Mouse (Mus musculus) intestine, embryonic 15.5 days (tissue): ENCODE results near the gene Gtf3c1. TPM values are rescaled to one million over a fixed set of nuclear protein-coding genes. Genes with fewer than 3 reads are reported as not detected.
A peak's percentile ranks its signal among the peaks of the same experiment; 100 is the strongest.

ENCODE experiments used
- ATAC-seq: fragments of 200-750 bp; cut with Nextera tagmentation; 2 replicates; pipeline ENCODE4 v1.8.0; 2017; ENCODE audit warnings: moderate TSS enrichment, moderate library complexity
- H3K27ac ChIP-seq: fragments of 300-500 bp; sonication (generic); 2 replicates; pipeline ENCODE4 v1.5.1; 2015; ENCODE audit warnings: mild to moderate bottlenecking, inconsistent platforms
- H3K27me3 ChIP-seq: fragments of 300-500 bp; sonication (generic); replicated peaks from 2 replicates; pipeline ENCODE4 v1.6.1; 2015; ENCODE audit warnings: inconsistent platforms
- H3K36me3 ChIP-seq: fragments of 300-500 bp; sonication (generic); 2 replicates; pipeline ENCODE4 v1.6.1; 2015; ENCODE audit warnings: inconsistent platforms
- H3K4me1 ChIP-seq: fragments of 300-500 bp; sonication (generic); replicated peaks from 2 replicates; pipeline ENCODE4 v1.6.1; 2015; ENCODE audit warnings: inconsistent platforms
- H3K4me2 ChIP-seq: fragments of 300-500 bp; sonication (generic); replicated peaks from 2 replicates; pipeline ENCODE4 v1.6.1; 2015; ENCODE audit warnings: mild to moderate bottlenecking, inconsistent platforms
- H3K4me3 ChIP-seq: fragments of 300-500 bp; sonication (generic); replicated peaks from 2 replicates; pipeline ENCODE4 v1.5.1; 2015; ENCODE audit warnings: inconsistent platforms
- H3K9ac ChIP-seq: fragments of 300-500 bp; sonication (generic); 2 replicates; pipeline ENCODE4 v1.6.1; 2015; ENCODE audit warnings: inconsistent platforms
- H3K9me3 ChIP-seq: fragments of 300-500 bp; sonication (generic); 2 replicates; pipeline ENCODE4 v1.6.1; 2016; ENCODE audit warnings: inconsistent platforms
- WGBS: fragments of 180-500 bp; shearing (Covaris S2); methylation state at CpG from one replicate; pipeline ENCODE4 v1.1.7; 2015; 5-methylcytosine and 5-hydroxymethylcytosine counted together
- polyA plus RNA-seq: library from polyadenylated mRNA; unstranded; fragments of >200 nt; fragmentation: Nextera tagmentation; extraction: Ambion mirVana; gene quantifications from 2 replicates; pipeline ENCODE4 v1.2.1, GENCODE M21; 2015

Gene Gtf3c1
- polyA plus RNA-seq, result 19.3 and 20.4 TPM in 2 replicates

GRCm38 (mm10) chr7:125707593-125708022 lies at the start of gene Gtf3c1, which contains the start of gene D430042O09Rik:
TSS of gene Gtf3c1 (minus strand) at chr7:125707780.
TSS of gene D430042O09Rik (plus strand) at chr7:125707888.
- H3K4me2 ChIP-seq, result peak within 1 kb of the TSS; percentile 74
- H3K9me3 ChIP-seq, result no peaks in the 10 kb centered on the region
- peak; percentile 99 for ATAC-seq
- peaks cover 28% of the 10 kb centered on the region for H3K4me1 ChIP-seq
- under 1% methylated on average over 45 of the region's 45 CpGs for WGBS
- H3K4me3 ChIP-seq, result peak within 1 kb of the TSS; percentile 81
- H3K27ac ChIP-seq, result peak within 1 kb of the TSS; percentile 85
- no peaks in the 10 kb centered on the region for H3K27me3 ChIP-seq
- peaks cover 8% of the 10 kb centered on the region; the same call in 1 of the 2 replicates for H3K36me3 ChIP-seq
- H3K9ac ChIP-seq, result peak within 1 kb of the TSS; percentile 83

- Histone ChIP-seq H3K4me1 (no peaks in the 10 kb centered on the region), H3K27me3 (no peaks in the 10 kb centered on the region), H3K9me3 (no peaks in the 10 kb centered on the region), H3K36me3 (no peaks in the 10 kb centered on the region), H3K4me3 (no peak overlapping the region), H3K27ac (no peak overlapping the region), H3K4me2 (no peak overlapping the region), H3K9ac (no peak overlapping the region)
- 41% methylated on average over 6 of the region's 6 CpGs for WGBS
- no peak for ATAC-seq
Measured at GRCm38 (mm10) chr7:125756806-125757205, 49.2 kb upstream of the Gtf3c1 start.

GRCm38 (mm10) chr7:125753326-125753715 lies 45.7 kb upstream of the Gtf3c1 start:
- no peak for ATAC-seq
- Histone ChIP-seq H3K27ac (no peak overlapping the region), H3K4me2 (no peak overlapping the region), H3K27me3 (no peaks in the 10 kb centered on the region), H3K9me3 (no peaks in the 10 kb centered on the region), H3K9ac (no peak overlapping the region), H3K4me1 (no peaks in the 10 kb centered on the region), H3K4me3 (no peak overlapping the region), H3K36me3 (no peaks in the 10 kb centered on the region)
- WGBS, result 79% methylated on average over 3 of the region's 3 CpGs

GRCm38 (mm10) chr7:125752699-125753325 lies 45.2 kb upstream of the Gtf3c1 start:
- no peak overlapping the region for H3K27ac ChIP-seq
- H3K4me2 ChIP-seq, result no peak overlapping the region
- no peak for ATAC-seq
- no peaks in the 10 kb centered on the region for H3K4me1 ChIP-seq
- H3K9ac ChIP-seq, result no peak overlapping the region
- no peak overlapping the region for H3K4me3 ChIP-seq
- H3K36me3 ChIP-seq, result no peaks in the 10 kb centered on the region
- WGBS, result 61% methylated on average over 7 of the region's 7 CpGs
- no peaks in the 10 kb centered on the region for H3K27me3 ChIP-seq
- no peaks in the 10 kb centered on the region for H3K9me3 ChIP-seq

- no peak for ATAC-seq
- 51% methylated on average over 3 of the region's 3 CpGs for WGBS
- H3K9ac ChIP-seq, result no peak overlapping the region
- no peak overlapping the region for H3K27ac ChIP-seq
- H3K27me3 ChIP-seq, result no peaks in the 10 kb centered on the region
- H3K4me3 ChIP-seq, result no peak overlapping the region
- no peaks in the 10 kb centered on the region for H3K36me3 ChIP-seq
- H3K4me1 ChIP-seq, result no peaks in the 10 kb centered on the region
- no peaks in the 10 kb centered on the region for H3K9me3 ChIP-seq
- no peak overlapping the region for H3K4me2 ChIP-seq
Measured at GRCm38 (mm10) chr7:125748186-125748585, 40.6 kb upstream of the Gtf3c1 start.

- Histone ChIP-seq H3K36me3 (no peaks in the 10 kb centered on the region), H3K4me3 (no peak overlapping the region), H3K4me2 (no peak overlapping the region), H3K9ac (no peak overlapping the region), H3K27ac (no peak overlapping the region), H3K4me1 (no peaks in the 10 kb centered on the region), H3K9me3 (no peaks in the 10 kb centered on the region), H3K27me3 (no peaks in the 10 kb centered on the region)
- 63% methylated on average over 7 of the region's 7 CpGs for WGBS
- ATAC-seq, result no peak
Measured at GRCm38 (mm10) chr7:125747316-125747690, 39.7 kb upstream of the Gtf3c1 start.

GRCm38 (mm10) chr7:125746621-125747315 lies 39.2 kb upstream of the Gtf3c1 start:
- H3K4me3 ChIP-seq, result no peak overlapping the region
- ATAC-seq, result no peak
- H3K36me3 ChIP-seq, result no peaks in the 10 kb centered on the region
- 86% methylated on average over 2 of the region's 2 CpGs for WGBS
- H3K27me3 ChIP-seq, result no peaks in the 10 kb centered on the region
- H3K4me2 ChIP-seq, result no peak overlapping the region
- no peaks in the 10 kb centered on the region for H3K4me1 ChIP-seq
- no peak overlapping the region for H3K27ac ChIP-seq
- no peak overlapping the region for H3K9ac ChIP-seq
- no peaks in the 10 kb centered on the region for H3K9me3 ChIP-seq

GRCm38 (mm10) chr7:125744774-125745173 lies 37.2 kb upstream of the Gtf3c1 start:
- Histone ChIP-seq H3K4me1 (no peaks in the 10 kb centered on the region), H3K9ac (no peak overlapping the region), H3K27ac (no peak overlapping the region), H3K9me3 (no peaks in the 10 kb centered on the region), H3K4me2 (no peak overlapping the region), H3K36me3 (no peaks in the 10 kb centered on the region), H3K27me3 (no peaks in the 10 kb centered on the region), H3K4me3 (no peak overlapping the region)
- WGBS, result 77% methylated on average over 1 of the region's 1 CpGs
- no peak for ATAC-seq

GRCm38 (mm10) chr7:125741271-125741703 lies 33.7 kb upstream of the Gtf3c1 start:
- no peak overlapping the region for H3K4me2 ChIP-seq
- no peak overlapping the region for H3K27ac ChIP-seq
- no peaks in the 10 kb centered on the region for H3K36me3 ChIP-seq
- no peak overlapping the region for H3K4me3 ChIP-seq
- WGBS, result 35% methylated on average over 1 of the region's 1 CpGs
- no peak for ATAC-seq
- H3K9me3 ChIP-seq, result no peaks in the 10 kb centered on the region
- H3K9ac ChIP-seq, result no peak overlapping the region
- H3K4me1 ChIP-seq, result no peaks in the 10 kb centered on the region
- H3K27me3 ChIP-seq, result no peaks in the 10 kb centered on the region

GRCm38 (mm10) chr7:125740521-125740920 lies 32.9 kb upstream of the Gtf3c1 start:
- H3K4me1 ChIP-seq, result no peaks in the 10 kb centered on the region
- no peak for ATAC-seq
- no peak overlapping the region for H3K4me3 ChIP-seq
- H3K9me3 ChIP-seq, result no peaks in the 10 kb centered on the region
- H3K36me3 ChIP-seq, result no peaks in the 10 kb centered on the region
- 80% methylated on average over 2 of the region's 2 CpGs for WGBS
- H3K4me2 ChIP-seq, result no peak overlapping the region
- no peak overlapping the region for H3K27ac ChIP-seq
- no peaks in the 10 kb centered on the region for H3K27me3 ChIP-seq
- H3K9ac ChIP-seq, result no peak overlapping the region

GRCm38 (mm10) chr7:125736366-125737015 lies 28.9 kb upstream of the Gtf3c1 start:
- no peak overlapping the region for H3K4me2 ChIP-seq
- no peak for ATAC-seq
- H3K4me3 ChIP-seq, result no peak overlapping the region
- H3K36me3 ChIP-seq, result no peaks in the 10 kb centered on the region
- no peak overlapping the region for H3K9ac ChIP-seq
- H3K27ac ChIP-seq, result no peak overlapping the region
- 85% methylated on average over 4 of the region's 4 CpGs for WGBS
- no peaks in the 10 kb centered on the region for H3K27me3 ChIP-seq
- no peaks in the 10 kb centered on the region for H3K9me3 ChIP-seq
- no peaks in the 10 kb centered on the region for H3K4me1 ChIP-seq

- no peak overlapping the region for H3K27ac ChIP-seq
- H3K9me3 ChIP-seq, result no peaks in the 10 kb centered on the region
- H3K36me3 ChIP-seq, result no peaks in the 10 kb centered on the region
- ATAC-seq, result no peak
- no peaks in the 10 kb centered on the region for H3K27me3 ChIP-seq
- WGBS, result 90% methylated on average over 4 of the region's 4 CpGs
- H3K4me1 ChIP-seq, result no peaks in the 10 kb centered on the region
- no peak overlapping the region for H3K4me2 ChIP-seq
- H3K9ac ChIP-seq, result no peak overlapping the region
- no peak overlapping the region for H3K4me3 ChIP-seq
Measured at GRCm38 (mm10) chr7:125733791-125734190, 26.2 kb upstream of the Gtf3c1 start.
